Mouse (Mus musculus) E14TG2a.4 (cell line): ENCODE results near the gene Vinac1.

Experiments used
- H3K27me3 ChIP-seq: 2 replicates; pipeline ENCODE4 v1.6.1; 2014; ENCODE audit warnings: low read length, control low read depth; ENCODE audit not compliant: insufficient read depth
- H3K36me3 ChIP-seq: 2 replicates; pipeline ENCODE4 v1.6.1; 2014; ENCODE audit warnings: low read length, control low read depth; ENCODE audit not compliant: insufficient read depth
- H3K4me1 ChIP-seq: replicated peaks from 2 replicates; pipeline ENCODE4 v1.6.1; 2014; ENCODE audit warnings: low read depth, low read length, control low read depth
- H3K4me3 ChIP-seq: replicated peaks from 2 replicates; pipeline ENCODE4 v1.5.1; 2014; ENCODE audit warnings: mild to moderate bottlenecking, low read length
- H3K9me3 ChIP-seq: 2 replicates; pipeline ENCODE4 v1.6.1; 2014; ENCODE audit warnings: low read length, control low read depth
- CTCF ChIP-seq: conservative IDR thresholded peaks from 2 replicates; pipeline ENCODE4 v1.5.1; 2014; ENCODE audit warnings: low read length
- NANOG ChIP-seq: IDR thresholded peaks from 2 replicates; pipeline ENCODE4 v1.6.1; 2014; ENCODE audit warnings: borderline replicate concordance, low read length, mixed read lengths
- POU5F1 ChIP-seq: IDR thresholded peaks from 2 replicates; pipeline ENCODE4 v1.6.1; 2014; ENCODE audit warnings: low read length, borderline replicate concordance

Gene Vinac1

GRCm38 (mm10) chr2:129052451-129052983, 4.5 kb upstream of the Vinac1 start:
- Histone ChIP-seq H3K27me3 (peaks cover 5% of the 10 kb centered on the region), H3K4me3 (no peak overlapping the region), H3K36me3 (no peaks in the 10 kb centered on the region), H3K4me1 (peaks cover 14% of the 10 kb centered on the region), H3K9me3 (no peaks in the 10 kb centered on the region)
- no peak for TF ChIP-seq NANOG
- no peak for TF ChIP-seq CTCF
- no peak for TF ChIP-seq POU5F1

- Histone ChIP-seq H3K4me1 (no peaks in the 10 kb centered on the region), H3K9me3 (no peaks in the 10 kb centered on the region), H3K4me3 (no peak overlapping the region), H3K36me3 (no peaks in the 10 kb centered on the region), H3K27me3 (no peaks in the 10 kb centered on the region)
- TF ChIP-seq CTCF (no peak), NANOG (no peak), POU5F1 (no peak)
Measured at GRCm38 (mm10) chr2:129046846-129047196, 1.2 kb downstream of the Vinac1 start.

- H3K36me3 ChIP-seq = no peaks in the 10 kb centered on the region
- H3K4me3 ChIP-seq = no peak overlapping the region
- no peaks in the 10 kb centered on the region for H3K9me3 ChIP-seq
- H3K27me3 ChIP-seq = no peaks in the 10 kb centered on the region
- TF ChIP-seq POU5F1 = no peak
- TF ChIP-seq CTCF = no peak
- TF ChIP-seq NANOG = no peak
- H3K4me1 ChIP-seq = no peaks in the 10 kb centered on the region
Measured at GRCm38 (mm10) chr2:129046172-129046845, 1.7 kb downstream of the Vinac1 start.

- Histone ChIP-seq H3K4me3 (no peak overlapping the region), H3K36me3 (no peaks in the 10 kb centered on the region), H3K4me1 (peaks cover 13% of the 10 kb centered on the region), H3K9me3 (no peaks in the 10 kb centered on the region), H3K27me3 (peaks cover 46% of the 10 kb centered on the region)
- no peak for TF ChIP-seq CTCF
- no peak for TF ChIP-seq POU5F1
- TF ChIP-seq NANOG = no peak
Measured at GRCm38 (mm10) chr2:129040567-129040966, 7.4 kb downstream of the Vinac1 start.

- Histone ChIP-seq H3K4me1 (peaks cover 13% of the 10 kb centered on the region), H3K36me3 (no peaks in the 10 kb centered on the region), H3K27me3 (peaks cover 53% of the 10 kb centered on the region), H3K9me3 (peaks cover 3% of the 10 kb centered on the region; the same call in 1 of the 2 replicates), H3K4me3 (peak overlapping the region; percentile 80)
- TF ChIP-seq POU5F1 (no peak), CTCF (no peak), NANOG (no peak)
Measured at GRCm38 (mm10) chr2:129038937-129039631, 8.9 kb downstream of the Vinac1 start.

GRCm38 (mm10) chr2:129038426-129038936, 9.5 kb downstream of the Vinac1 start:
- Histone ChIP-seq H3K27me3 (peaks cover 53% of the 10 kb centered on the region), H3K36me3 (no peaks in the 10 kb centered on the region), H3K4me1 (peaks cover 13% of the 10 kb centered on the region), H3K9me3 (peaks cover 3% of the 10 kb centered on the region; the same call in 1 of the 2 replicates), H3K4me3 (peak overlapping the region; percentile 80)
- no peak for TF ChIP-seq POU5F1
- TF ChIP-seq CTCF = no peak
- no peak for TF ChIP-seq NANOG

GRCm38 (mm10) chr2:129035381-129035780, 12.6 kb downstream of the Vinac1 start:
- TF ChIP-seq POU5F1 = no peak
- TF ChIP-seq NANOG = no peak
- no peak for TF ChIP-seq CTCF
- Histone ChIP-seq H3K36me3 (no peaks in the 10 kb centered on the region), H3K4me1 (peaks cover 13% of the 10 kb centered on the region), H3K4me3 (no peak overlapping the region), H3K27me3 (peaks cover 49% of the 10 kb centered on the region), H3K9me3 (peaks cover 3% of the 10 kb centered on the region; the same call in 1 of the 2 replicates)

- H3K27me3 ChIP-seq = no peaks in the 10 kb centered on the region
- H3K4me1 ChIP-seq = no peaks in the 10 kb centered on the region
- no peak overlapping the region for H3K4me3 ChIP-seq
- H3K9me3 ChIP-seq = no peaks in the 10 kb centered on the region
- TF ChIP-seq POU5F1 = no peak
- no peak for TF ChIP-seq CTCF
- H3K36me3 ChIP-seq = no peaks in the 10 kb centered on the region
Measured at GRCm38 (mm10) chr2:129024820-129025219, 23.2 kb downstream of the Vinac1 start.
